Comparison of ENCODE assay signal across 24 mouse cellular contexts in the genomic region with DNA sequence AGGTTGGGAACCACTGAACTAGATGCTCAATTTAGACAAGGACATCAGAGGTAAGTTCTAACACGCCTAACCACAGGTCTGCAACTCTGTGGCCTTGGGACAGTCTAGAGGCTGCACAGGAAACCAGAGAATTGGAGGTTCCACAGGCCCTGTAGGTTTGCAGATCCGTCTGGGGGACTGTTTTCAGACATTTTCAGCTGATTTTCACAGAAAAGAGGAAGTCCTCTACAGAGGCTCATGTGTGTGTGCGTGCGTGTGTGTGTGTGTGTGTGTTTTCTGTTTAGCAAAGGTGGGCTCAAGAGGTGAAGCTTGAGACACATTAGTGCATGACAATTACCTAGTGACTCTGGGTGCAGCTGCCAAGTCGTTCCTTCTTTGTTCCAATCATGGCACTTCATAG. TPM values are rescaled to one million over a fixed set of nuclear protein-coding genes. Genes with fewer than 3 reads are reported as not detected.
DNase-seq lines count a peak whose midpoint lies in the region; ATAC-seq and TF ChIP-seq lines count a peak whose summit lies in the region.
"Had no signal": no experiment of that assay in that cellular context is flagged by ENCODE, and none has a peak within 500 bp of the region (broad histone marks: within the 10 kb centered on the region; RNA-seq: fewer than 3 reads in every experiment).

No protein-coding gene starts in this region.

- no peaks in the 10 kb centered on the region for H3K27me3 ChIP-seq in kidney, adult 2 months (replicated peaks; ENCODE audit: control insufficient read depth, insufficient read depth, low read length)
- H3K27me3 ChIP-seq in CH12.LX (replicated peaks) = no peaks in the 10 kb centered on the region
- H3K27me3 ChIP-seq in forebrain, embryonic 13.5 days = no peaks in the 10 kb centered on the region
- H3K27me3 ChIP-seq: limb, embryonic 13.5 days; lung, embryonic 15.5 days; midbrain, embryonic 15.5 days had no signal

- TF ChIP-seq POLR2A in kidney, adult 2 months (IDR thresholded peaks at IDR 0.05; ENCODE audit: low read depth, low read length) = no peak
- TF ChIP-seq POLR2A in CH12.LX (IDR thresholded peaks at IDR 0.05; ENCODE audit: low read depth, low read length) = no peak

- no peak overlapping the region for H3K9ac ChIP-seq in CH12.LX (ENCODE audit: insufficient read depth, low read depth)
- no peak overlapping the region for H3K9ac ChIP-seq in forebrain, embryonic 13.5 days
- H3K9ac ChIP-seq: limb, embryonic 13.5 days; liver, embryonic 14.5 days; lung, embryonic 15.5 days; midbrain, embryonic 15.5 days had no signal

- H3K27ac ChIP-seq in kidney, adult 2 months (ENCODE audit: insufficient read depth, low read depth, low read length) = 0 out of 2 replicates have a peak overlapping the region, but pooled peaks have one; percentile 24
- no peak overlapping the region for H3K27ac ChIP-seq in CH12.LX (ENCODE audit: insufficient read depth, low read depth)
- no peak overlapping the region for H3K27ac ChIP-seq in forebrain, embryonic 13.5 days
- H3K27ac ChIP-seq: limb, embryonic 13.5 days; liver, embryonic 14.5 days; lung, embryonic 15.5 days; midbrain, embryonic 15.5 days; stomach, postnatal 0 days had no signal

- no peak for TF ChIP-seq RAD21 in CH12.LX (IDR thresholded peaks at IDR 0.05; ENCODE audit: low read depth, low read length)

- TF ChIP-seq EP300 in CH12.LX (IDR thresholded peaks at IDR 0.05; ENCODE audit: low read length) = peak; percentile 73

- peak; percentile 38; the same call in 1 of the 2 replicates for ATAC-seq in megakaryocyte, adult 5-6 weeks (ENCODE audit: poor library complexity, severe bottlenecking)
- no peak for ATAC-seq in forebrain, embryonic 13.5 days
- ATAC-seq: forebrain, embryonic 14.5 days; midbrain, embryonic 15.5 days had no signal

- 75% methylated on average over 5 of the region's 5 CpGs for WGBS in kidney, adult 2 months
- 82% methylated on average over 5 of the region's 5 CpGs for WGBS in forebrain, embryonic 13.5 days

- H3K36me3 ChIP-seq in kidney, adult 2 months (ENCODE audit: control insufficient read depth, insufficient read depth, low read length) = no peaks in the 10 kb centered on the region
- no peaks in the 10 kb centered on the region for H3K36me3 ChIP-seq in CH12.LX (replicated peaks in 1 of 2; ENCODE audit: control insufficient read depth in 1 of 2, insufficient read depth in 1 of 2, low read length in 1 of 2)
- no peaks in the 10 kb centered on the region for H3K36me3 ChIP-seq in forebrain, embryonic 13.5 days (ENCODE audit: poor library complexity, severe bottlenecking)
- H3K36me3 ChIP-seq: limb, embryonic 13.5 days; lung, embryonic 15.5 days; midbrain, embryonic 15.5 days had no signal

- TF ChIP-seq CTCF in kidney, adult 2 months (conservative IDR thresholded peaks at IDR 0.05; ENCODE audit: insufficient read depth, insufficient read length, low read depth, low read length) = no peak
- TF ChIP-seq CTCF in CH12.LX (conservative IDR thresholded peaks at IDR 0.05 in 1 of 2, IDR thresholded peaks at IDR 0.05 in 1 of 2; ENCODE audit: low read depth in 2 of 2, low read length in 2 of 2) = no peak

- in situ Hi-C loops in CH12.LX (cut with MboI; ENCODE audit: low pct_ligation_motif_present, low pct_unique_long_range_greater_than_20kb, low sequenced_read_pairs) = no loop called here

- no peaks in the 10 kb centered on the region for H3K9me3 ChIP-seq in CH12.LX (replicated peaks; ENCODE audit: low read length)
- H3K9me3 ChIP-seq in forebrain, embryonic 13.5 days (replicated peaks) = no peaks in the 10 kb centered on the region
- H3K9me3 ChIP-seq: limb, embryonic 13.5 days; lung, embryonic 15.5 days; midbrain, embryonic 15.5 days had no signal

- no peak overlapping the region for H3K4me2 ChIP-seq in CH12.LX (ENCODE audit: insufficient read depth, low read depth, poor library complexity, severe bottlenecking)
- H3K4me2 ChIP-seq in forebrain, embryonic 13.5 days = no peak overlapping the region
- H3K4me2 ChIP-seq: limb, embryonic 13.5 days; lung, embryonic 15.5 days; midbrain, embryonic 15.5 days had no signal

- H3K79me2 ChIP-seq in CH12.LX (replicated peaks; ENCODE audit: control insufficient read depth, extremely low read depth, insufficient read depth, poor library complexity, severe bottlenecking) = no peaks in the 10 kb centered on the region

- no peak overlapping the region for H3K4me3 ChIP-seq in kidney, adult 2 months (ENCODE audit: insufficient read depth, low read depth, low read length)
- no peak overlapping the region for H3K4me3 ChIP-seq in CH12.LX (replicated peaks in 1 of 3; ENCODE audit: low read depth in 2 of 3, low read length in 2 of 3, poor library complexity in 1 of 3)
- H3K4me3 ChIP-seq in forebrain, embryonic 13.5 days = no peak overlapping the region
- H3K4me3 ChIP-seq: limb, embryonic 13.5 days; lung, embryonic 15.5 days; midbrain, embryonic 15.5 days had no signal

- DNase-seq in kidney, adult 2 months = no peak
- DNase-seq in kidney, postnatal 25 days = no peak
- peak; percentile 78 for DNase-seq in CH12.LX (ENCODE audit: extremely low read depth)
- DNase-seq in spleen, postnatal 14 days (ENCODE audit: low spot score in 2 of 2) = peak; percentile 15 to 53
- no peak for DNase-seq in liver
- no peak for DNase-seq in testis, postnatal 10 days (ENCODE audit: low spot score)
- DNase-seq: adrenal gland, adult 2 months; cerebellum, adult 8-10 months; gastrocnemius, postnatal 14 days; kidney, adult 11 months; kidney, postnatal 14 days; thymus, postnatal 25 days had no signal

- dilution Hi-C loops in CH12.LX (cut with MboI; ENCODE audit: extremely low pct_ligation_motif_present, extremely low pct_unique_long_range_greater_than_20kb, low sequenced_read_pairs) = no loop called here

- H3K4me1 ChIP-seq in kidney, adult 2 months (ENCODE audit: control insufficient read depth, insufficient read depth, low read length) = 0 out of 2 replicates have a peak, but pooled peaks cover 4% of the 10 kb centered on the region
- H3K4me1 ChIP-seq in CH12.LX (ENCODE audit: control insufficient read depth in 1 of 2, insufficient read depth in 2 of 2) = peaks cover 32 to 62% of the 10 kb centered on the region in 2 experiments
- H3K4me1 ChIP-seq in forebrain, embryonic 13.5 days = no peaks in the 10 kb centered on the region
- H3K4me1 ChIP-seq: lung, embryonic 15.5 days; midbrain, embryonic 15.5 days had no signal

TF ChIP-seq in CH12.LX, 34 proteins besides CTCF, POLR2A, EP300 and RAD21:
- TF ChIP-seq IRF4 (IDR thresholded peaks at IDR 0.05; ENCODE audit: low read depth, low read length) (peak; percentile 68), ZKSCAN1 (IDR thresholded peaks at IDR 0.05; ENCODE audit: borderline replicate concordance, low read depth, low read length) (no peak), KAT2A (IDR thresholded peaks at IDR 0.05; ENCODE audit: insufficient replicate concordance, low read length) (no peak), ETS1 (conservative IDR thresholded peaks at IDR 0.05; ENCODE audit: low read depth, low read length) (peak; percentile 87), NRF1 (IDR thresholded peaks at IDR 0.05; ENCODE audit: low read depth, low read length) (no peak), E2F4 (IDR thresholded peaks at IDR 0.05; ENCODE audit: insufficient replicate concordance, low read depth, low read length) (no peak), NELFE (IDR thresholded peaks at IDR 0.05; ENCODE audit: low read depth, low read length) (no peak), MYC (IDR thresholded peaks at IDR 0.05; ENCODE audit: low read depth, low read length) (peak; percentile 34; the same call in 1 of the 2 replicates), TCF12 (IDR thresholded peaks at IDR 0.05; ENCODE audit: low read depth, low read length) (peak; percentile 41; the same call in 1 of the 2 replicates), ZC3H11A (IDR thresholded peaks at IDR 0.05; ENCODE audit: low read depth, low read length) (no peak), SIN3A (IDR thresholded peaks at IDR 0.05; ENCODE audit: low read length) (peak; percentile 50; the same call in 1 of the 2 replicates), MAX (IDR thresholded peaks at IDR 0.05; ENCODE audit: low read length) (peak; percentile 32; the same call in 1 of the 2 replicates), ELF1 (IDR thresholded peaks at IDR 0.05; ENCODE audit: low read depth, low read length) (no peak), BHLHE40 (IDR thresholded peaks at IDR 0.05; ENCODE audit: low read depth, low read length) (peak; percentile 79), TBP (conservative IDR thresholded peaks at IDR 0.05; ENCODE audit: low read depth, low read length) (no peak), MEF2A (IDR thresholded peaks at IDR 0.05; ENCODE audit: borderline replicate concordance, low read depth, low read length) (peak; percentile 80)
TF ChIP-seq in CH12.LX: peak in this region for 8.

RNA-seq across cellular contexts. Expression of gene Kcnj1, which starts 18.8 kb away (rescaled TPM):
- polyA plus RNA-seq in kidney, adult 2 months (2012; rRNA removed) = 76.0 and 79.1 TPM in 2 replicates
- total RNA-seq in CH12.LX (2012; rRNA removed) (not detected in 2 replicates), CH12.LX (2014; rRNA removed) (0.11 and 0.19 TPM in 2 replicates)
- polyA plus RNA-seq in CH12.LX (2012; ENCODE audit: insufficient read length, low read depth) = 0.07 and 0.08 TPM in 2 replicates
- not detected in 2 replicates for total RNA-seq in megakaryocyte, adult 5-6 weeks (2015)
- not detected in 2 replicates for total RNA-seq in megakaryocyte, adult 5-6 weeks (2017)
- not detected in 2 replicates for polyA plus RNA-seq in forebrain, embryonic 13.5 days (2015; fragmentation: Nextera tagmentation; extraction: Ambion mirVana)
- total RNA-seq: adrenal gland, adult 2 months; gastrocnemius, postnatal 14 days; heart, adult 8-10 months; megakaryocyte-erythroid progenitor cell, adult 5-6 weeks had no signal
- polyA plus RNA-seq: adrenal gland, adult 2 months; embryonic facial prominence, embryonic 11.5 days; forebrain, embryonic 14.5 days; hindbrain, embryonic 11.5 days; limb, embryonic 13.5 days; liver, embryonic 14.5 days; lung, embryonic 15.5 days; midbrain, embryonic 15.5 days; stomach, postnatal 0 days had no signal

RNA-seq across cellular contexts. Expression of gene Kcnj5, which starts 46.9 kb away (rescaled TPM):
- polyA plus RNA-seq in kidney, adult 2 months (2012; rRNA removed) = 0.81 and 0.84 TPM in 2 replicates
- not detected in 2 replicates for total RNA-seq in CH12.LX (2012; rRNA removed)
- not detected in 2 replicates for total RNA-seq in CH12.LX (2014; rRNA removed)
- not detected in 2 replicates for polyA plus RNA-seq in CH12.LX (2012; ENCODE audit: insufficient read length, low read depth)
- total RNA-seq in megakaryocyte, adult 5-6 weeks (2015) = not detected in 2 replicates
- total RNA-seq in megakaryocyte, adult 5-6 weeks (2017) = 0.07 TPM in 1 of 2 replicates, not detected in the other
- polyA plus RNA-seq in forebrain, embryonic 13.5 days (2015; fragmentation: Nextera tagmentation; extraction: Ambion mirVana) = 1.2 and 1.3 TPM in 2 replicates
- total RNA-seq: gastrocnemius, postnatal 14 days had no signal

Comparison
In these comparisons a context has a peak if more than half of its experiments do, and no peak if none do; other contexts are left out.
1. DNase-seq: peak in CH12.LX (single experiment) and spleen, postnatal 14 days (2 of 2); none in kidney, adult 2 months (single experiment), kidney, postnatal 25 days (0 of 2), liver (single experiment) and testis, postnatal 10 days (single experiment).
2. RNA of gene Kcnj1, which starts 18.8 kb away (polyA plus RNA-seq): 76.0 to 79.1 TPM in kidney, adult 2 months; 0.07 to 0.08 TPM in CH12.LX and not detected in forebrain, embryonic 13.5 days; every median in the first group is over 10 times any median in the second.